Mouse (Mus musculus) C2C12 (cell line): ENCODE results near the gene Chsy1.

ENCODE experiments used
- CEBPB ChIP-seq: IDR thresholded peaks from one replicate; pipeline ENCODE4 v1.6.1; 2011; ENCODE audit warnings: low read depth, mild to moderate bottlenecking, control low read depth, moderate library complexity
- CTCF ChIP-seq: IDR thresholded peaks from one replicate; pipeline ENCODE4 v1.5.1; 2011; ENCODE audit not compliant: control insufficient read depth, insufficient read depth, insufficient read length
- FOSL1 ChIP-seq: IDR thresholded peaks from one replicate; pipeline ENCODE4 v1.8.0; 2011; ENCODE audit warnings: mild to moderate bottlenecking, low read length; ENCODE audit not compliant: poor library complexity, insufficient read depth, severe bottlenecking
- MAX ChIP-seq: IDR thresholded peaks from one replicate; pipeline ENCODE4 v1.6.1; 2011; ENCODE audit warnings: mild to moderate bottlenecking, control low read depth
- MYOD1 ChIP-seq: IDR thresholded peaks from one replicate; pipeline ENCODE4 v1.6.1; 2011; ENCODE audit warnings: low read depth; ENCODE audit not compliant: control insufficient read depth, insufficient read length
- MYOG ChIP-seq: IDR thresholded peaks from one replicate; pipeline ENCODE4 v1.6.1; 2011; ENCODE audit not compliant: control insufficient read depth, insufficient read length; ENCODE audit errors: extremely low read depth
- USF1 ChIP-seq: IDR thresholded peaks from one replicate; pipeline ENCODE4 v1.6.1; 2011; ENCODE audit warnings: low read depth, mild to moderate bottlenecking, control low read depth, moderate library complexity

DNA sequence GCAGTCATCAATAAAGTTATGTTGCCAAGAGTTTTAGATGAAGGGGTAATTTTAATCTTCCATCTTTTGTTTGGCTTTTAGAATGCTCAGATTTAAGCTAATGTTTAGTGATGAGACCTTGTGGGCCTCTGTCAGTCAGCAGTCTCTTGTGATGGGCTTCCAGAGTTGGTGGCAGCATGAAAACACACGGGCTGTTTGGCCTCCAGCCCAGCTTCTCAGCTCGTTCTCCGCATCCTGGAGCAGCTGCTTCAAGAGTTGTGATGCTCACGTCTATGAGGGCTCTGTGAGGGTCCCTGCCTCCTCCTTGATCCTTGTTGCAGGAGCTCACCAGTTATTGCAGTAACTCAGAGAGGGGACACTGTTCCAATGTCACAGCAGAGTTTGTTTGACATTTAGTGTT lies 29.0 kb downstream of the Chsy1 start:
- TF ChIP-seq CTCF (no peak), USF1 (no peak), MAX (no peak), MYOG (no peak), CEBPB (no peak), FOSL1 (no peak), MYOD1 (no peak)
